Mouse (Mus musculus): ENCODE results near the gene Ccnb3. TPM values are rescaled to one million over a fixed set of nuclear protein-coding genes. Genes with fewer than 3 reads are reported as not detected.

Ccnb3 gene
- polyA plus RNA-seq, 1 experiment = not detected

GRCm38 (mm10) chrX:6971956-6972355 is 69.5 kb downstream of the Ccnb3 start:
- H3K27ac ChIP-seq (ENCODE audit: control insufficient read depth, insufficient read depth, low read depth, low read length, poor library complexity) = no peak overlapping the region
- 31% methylated on average over 1 of the region's 1 CpGs for WGBS
- no peak overlapping the region for H3K4me3 ChIP-seq (replicated peaks; ENCODE audit: control insufficient read depth, low read depth, low read length)
- TF ChIP-seq POLR2A (IDR thresholded peaks at IDR 0.05; ENCODE audit: borderline replicate concordance, control insufficient read depth, low read depth, low read length) = no peak
- no peaks in the 10 kb centered on the region for H3K4me1 ChIP-seq (ENCODE audit: control insufficient read depth, insufficient read depth, low read length)

DNA sequence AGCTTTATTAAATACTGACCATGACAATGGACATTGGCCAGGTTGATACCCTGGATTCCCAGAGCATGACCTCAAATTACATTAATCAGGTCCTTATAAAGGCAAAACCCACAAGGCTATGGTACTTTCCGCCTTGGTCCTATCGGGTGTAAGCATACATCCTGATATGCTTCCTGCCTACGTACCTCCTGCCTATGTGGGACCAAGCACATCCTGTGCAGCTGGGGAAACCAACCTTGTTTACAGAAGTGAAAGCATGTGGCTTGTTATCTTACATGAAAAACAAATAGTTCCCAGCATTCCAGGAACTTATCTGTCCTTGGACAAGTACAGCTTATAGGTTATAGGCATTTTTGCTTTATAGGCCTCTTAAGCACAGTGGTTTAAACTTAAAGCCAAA is 72.8 kb downstream of the Ccnb3 start:
- Histone ChIP-seq H3K4me3 (replicated peaks; ENCODE audit: control insufficient read depth, low read depth, low read length) (no peak overlapping the region), H3K27ac (ENCODE audit: control insufficient read depth, insufficient read depth, low read depth, low read length, poor library complexity) (no peak overlapping the region), H3K4me1 (ENCODE audit: control insufficient read depth, insufficient read depth, low read length) (no peaks in the 10 kb centered on the region)
- TF ChIP-seq POLR2A (IDR thresholded peaks at IDR 0.05; ENCODE audit: borderline replicate concordance, control insufficient read depth, low read depth, low read length) (no peak), CTCF (IDR thresholded peaks at IDR 0.05; ENCODE audit: control insufficient read depth, insufficient read depth, low read length) (no peak)
- WGBS = 47% methylated on average over 3 of the region's 3 CpGs

Other genes with a start within 250 kb of the Ccnb3 start
- gene Akap4, start 25.9 kb upstream of the Ccnb3 start, polyA plus RNA-seq (2011; ENCODE audit: insufficient read depth, insufficient read length, low replicate concordance, missing spikeins) = not detected in 2 replicates